Mouse (Mus musculus): Measurements from ENCODE around the gene 1700013G24Rik.
"Not testable (repeated sequence)": the region's sequence is repeated elsewhere in the genome, so short reads cannot be mapped to it uniquely, and the experiment has no call there.

1700013G24Rik gene

GRCm38 (mm10) chr4:137453234-137453767, at the start of gene 1700013G24Rik:
1700013G24Rik (plus strand) TSS chr4:137453284.
- no peak for DNase-seq

- DNase-seq, result no peak
These were observed 47.5 kb upstream of the 1700013G24Rik start for GRCm38 (mm10) chr4:137405571-137405970.

GRCm38 (mm10) chr4:137409691-137410090, 43.4 kb upstream of the 1700013G24Rik start, which contains the start of gene Cela3a:
Cela3a (minus strand) TSS chr4:137409791.
- DNase-seq, result no peak

- DNase-seq, result not testable (repeated sequence)
These were observed 40.8 kb upstream of the 1700013G24Rik start for GRCm38 (mm10) chr4:137412185-137412709.

- DNase-seq, result no peak
These were observed 38.1 kb upstream of the 1700013G24Rik start for GRCm38 (mm10) chr4:137414936-137415335.

- DNase-seq, result no peak
These were observed 35.1 kb upstream of the 1700013G24Rik start for GRCm38 (mm10) chr4:137417712-137418564.

- DNase-seq, result no peak
These were observed 22.6 kb upstream of the 1700013G24Rik start, which contains the start of gene Cela3b for GRCm38 (mm10) chr4:137430502-137430901. Cela3b (minus strand) TSS chr4:137430540.

GRCm38 (mm10) chr4:137432700-137433550, 20.2 kb upstream of the 1700013G24Rik start:
- DNase-seq, result not testable (repeated sequence)

GRCm38 (mm10) chr4:137436979-137437669, 16.0 kb upstream of the 1700013G24Rik start:
- no peak for DNase-seq

GRCm38 (mm10) chr4:137438842-137439241, 14.2 kb upstream of the 1700013G24Rik start:
- DNase-seq, result no peak

- no peak for DNase-seq
These were observed 11.8 kb upstream of the 1700013G24Rik start for GRCm38 (mm10) chr4:137441332-137441731.

- peak; percentile 69 for DNase-seq
These were observed 9.5 kb upstream of the 1700013G24Rik start for GRCm38 (mm10) chr4:137443625-137444024.

GRCm38 (mm10) chr4:137445881-137446280, 7.2 kb upstream of the 1700013G24Rik start:
- DNase-seq, result no peak

- DNase-seq, result no peak
These were observed 5.5 kb upstream of the 1700013G24Rik start for GRCm38 (mm10) chr4:137447363-137448196.

- DNase-seq, result peak; percentile 23
These were observed 4.9 kb upstream of the 1700013G24Rik start for GRCm38 (mm10) chr4:137448197-137448596.

GRCm38 (mm10) chr4:137448641-137449040, 4.4 kb upstream of the 1700013G24Rik start:
- no peak for DNase-seq

GRCm38 (mm10) chr4:137449132-137449531, 4.0 kb upstream of the 1700013G24Rik start:
- no peak for DNase-seq

- no peak for DNase-seq
These were observed 3.4 kb upstream of the 1700013G24Rik start for GRCm38 (mm10) chr4:137449715-137450114.

GRCm38 (mm10) chr4:137452190-137452589, 894 bp upstream of the 1700013G24Rik start:
- DNase-seq, result no peak

- no peak for DNase-seq
These were observed 1.5 kb downstream of the 1700013G24Rik start for GRCm38 (mm10) chr4:137454582-137454981.

GRCm38 (mm10) chr4:137456581-137456980, 3.5 kb downstream of the 1700013G24Rik start:
- no peak for DNase-seq

All from cerebellum, adult 9-11 months (tissue).